7 mouse cellular contexts compared by ENCODE assay signal in the genomic region with DNA sequence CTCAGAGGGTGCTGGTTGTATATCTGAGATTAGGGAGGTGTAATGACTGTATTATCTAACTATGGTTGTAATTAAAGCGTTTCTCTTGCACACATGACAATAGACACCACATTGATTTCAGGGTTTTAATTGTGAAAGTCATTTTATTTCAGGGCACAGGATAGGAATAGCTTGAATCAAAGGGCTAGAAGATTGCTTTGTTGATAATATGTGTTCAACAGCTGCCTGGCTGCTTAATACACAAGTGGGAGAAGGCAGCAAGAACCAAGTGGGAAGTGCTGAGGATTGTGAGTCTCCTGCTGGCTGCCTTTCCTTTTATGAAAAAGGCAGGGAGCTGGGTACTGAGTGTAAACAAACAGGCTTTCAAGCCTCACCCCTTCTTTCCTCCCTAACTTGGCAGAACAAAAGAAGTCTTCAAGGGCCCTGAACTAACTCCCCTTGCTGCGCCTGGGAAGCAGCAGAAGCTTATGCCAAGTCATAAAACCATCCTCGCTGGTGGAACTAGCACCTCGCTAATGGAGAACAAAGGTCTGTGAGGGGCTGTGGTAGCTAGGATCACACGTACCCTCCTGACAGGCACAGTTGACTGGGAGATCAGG.
DNase-seq lines count a peak whose midpoint lies in the region; ATAC-seq lines count a peak whose summit lies in the region.

No protein-coding gene starts in this region.

- H3K4me2 ChIP-seq in embryonic facial prominence, embryonic 14.5 days (ENCODE audit: low read depth, low read length): no peak overlapping the region
- no peak overlapping the region for H3K4me2 ChIP-seq in intestine, embryonic 16.5 days (ENCODE audit: low read depth, low read length)
- no peak overlapping the region for H3K4me2 ChIP-seq in midbrain, embryonic 14.5 days (ENCODE audit: low read length)

- H3K36me3 ChIP-seq in embryonic facial prominence, embryonic 14.5 days (ENCODE audit: control insufficient read depth, insufficient read depth, low read length): no peaks in the 10 kb centered on the region
- no peaks in the 10 kb centered on the region for H3K36me3 ChIP-seq in intestine, embryonic 16.5 days (ENCODE audit: control insufficient read depth, insufficient read depth, low read length)
- H3K36me3 ChIP-seq in midbrain, embryonic 14.5 days (ENCODE audit: control insufficient read depth, insufficient read depth, low read length): no peaks in the 10 kb centered on the region

- 18% methylated on average over 5 of the region's 5 CpGs for WGBS in embryonic facial prominence, embryonic 14.5 days
- 14% methylated on average over 5 of the region's 5 CpGs for WGBS in intestine, embryonic 16.5 days
- 0% methylated on average over 5 of the region's 5 CpGs for WGBS in midbrain, embryonic 14.5 days

- no peaks in the 10 kb centered on the region for H3K27me3 ChIP-seq in embryonic facial prominence, embryonic 14.5 days (replicated peaks; ENCODE audit: control insufficient read depth, insufficient read depth, low read length)
- no peaks in the 10 kb centered on the region for H3K27me3 ChIP-seq in intestine, embryonic 16.5 days (replicated peaks; ENCODE audit: control insufficient read depth, insufficient read depth, low read length)
- peaks cover 6% of the 10 kb centered on the region; the same call in 1 of the 2 replicates for H3K27me3 ChIP-seq in midbrain, embryonic 14.5 days (ENCODE audit: control insufficient read depth, insufficient read depth, low read length)

- peaks cover 12% of the 10 kb centered on the region for H3K4me1 ChIP-seq in embryonic facial prominence, embryonic 14.5 days (ENCODE audit: control insufficient read depth, insufficient read depth, low read length)
- H3K4me1 ChIP-seq in intestine, embryonic 16.5 days (ENCODE audit: control insufficient read depth, insufficient read depth, low read length): peaks cover 5% of the 10 kb centered on the region; the same call in 1 of the 2 replicates
- peaks cover 14% of the 10 kb centered on the region for H3K4me1 ChIP-seq in midbrain, embryonic 14.5 days (ENCODE audit: control insufficient read depth, insufficient read depth, low read length)

- no peak for ATAC-seq in embryonic facial prominence, embryonic 14.5 days (ENCODE audit: low read depth)
- ATAC-seq in intestine, embryonic 16.5 days: 0 out of 2 replicates have a peak, but pooled peaks have one; percentile 38
- ATAC-seq in midbrain, embryonic 14.5 days (ENCODE audit: low FRiP score, low TSS enrichment): no peak
- no peak for ATAC-seq in erythroid progenitor cell, adult 5-6 weeks (replicated peaks; ENCODE audit: low FRiP score, poor library complexity, severe bottlenecking)

- no peak overlapping the region; the same call in 1 of the 2 replicates for H3K27ac ChIP-seq in embryonic facial prominence, embryonic 14.5 days (replicated peaks; ENCODE audit: low read depth, low read length)
- peak overlapping the region; percentile 19 for H3K27ac ChIP-seq in intestine, embryonic 16.5 days (ENCODE audit: low read length)
- H3K27ac ChIP-seq in midbrain, embryonic 14.5 days (replicated peaks; ENCODE audit: low read depth, low read length): no peak overlapping the region; the same call in 1 of the 2 replicates

- DNase-seq in embryo, embryonic 10 days (ENCODE audit: low spot score): peak; percentile 62
- DNase-seq in embryonic facial prominence, embryonic 14.5 days (ENCODE audit: low spot score): peak; percentile 58
- DNase-seq in midbrain, embryonic 14.5 days: peak; percentile 63
- DNase-seq in gastrocnemius, postnatal 4 days (ENCODE audit: low spot score in 2 of 2): no peak
- DNase-seq in adrenal gland, adult 8-10 months: no peak

- no peak overlapping the region for H3K9ac ChIP-seq in embryonic facial prominence, embryonic 14.5 days (ENCODE audit: low read depth, low read length)
- H3K9ac ChIP-seq in intestine, embryonic 16.5 days (ENCODE audit: low read depth, low read length): no peak overlapping the region
- no peak overlapping the region for H3K9ac ChIP-seq in midbrain, embryonic 14.5 days (replicated peaks; ENCODE audit: low read length)

- H3K4me3 ChIP-seq in embryonic facial prominence, embryonic 14.5 days (ENCODE audit: low read depth, low read length): no peak overlapping the region
- no peak overlapping the region for H3K4me3 ChIP-seq in intestine, embryonic 16.5 days (ENCODE audit: low read length)
- no peak overlapping the region for H3K4me3 ChIP-seq in midbrain, embryonic 14.5 days (replicated peaks; ENCODE audit: low read depth, low read length)

- no peaks in the 10 kb centered on the region for H3K9me3 ChIP-seq in embryonic facial prominence, embryonic 14.5 days (ENCODE audit: control insufficient read depth, low read length)
- no peaks in the 10 kb centered on the region for H3K9me3 ChIP-seq in intestine, embryonic 16.5 days (ENCODE audit: control insufficient read depth, low read length)
- no peaks in the 10 kb centered on the region for H3K9me3 ChIP-seq in midbrain, embryonic 14.5 days (ENCODE audit: control insufficient read depth, low read length)

Comparison
In these comparisons a context has a peak if more than half of its experiments do, and no peak if none do; other contexts are left out.
1. DNase-seq: peak in embryo, embryonic 10 days (single experiment), embryonic facial prominence, embryonic 14.5 days (single experiment) and midbrain, embryonic 14.5 days (single experiment); none in gastrocnemius, postnatal 4 days (0 of 2) and adrenal gland, adult 8-10 months (single experiment).